Mouse (Mus musculus): Measurements from ENCODE around the gene Krt222.

DNA sequence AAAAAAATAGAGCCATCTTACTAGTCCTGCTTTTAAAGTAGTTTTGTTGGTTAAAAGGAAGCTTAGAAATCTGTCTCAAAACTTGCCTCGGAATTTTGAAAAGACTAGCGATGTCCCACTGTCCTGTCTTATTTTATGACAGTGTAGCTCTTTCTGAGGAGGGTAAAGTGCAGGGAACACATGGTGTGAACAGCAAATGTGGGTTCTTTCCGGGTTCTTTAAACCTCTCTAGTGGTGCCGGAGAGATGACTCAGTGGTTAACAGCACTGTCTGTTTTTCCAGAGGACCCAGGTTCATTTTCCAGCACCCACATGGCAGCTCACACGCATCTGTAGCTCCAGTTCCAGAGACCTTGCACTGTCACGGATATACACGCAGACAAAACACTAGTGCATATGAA, 25.3 kb upstream of the Krt222 start:
- no peak for TF ChIP-seq CTCF (IDR thresholded peaks at IDR 0.05; ENCODE audit: control insufficient read depth, insufficient read depth, low read length)
- no peak for TF ChIP-seq POLR2A (IDR thresholded peaks at IDR 0.05; ENCODE audit: borderline replicate concordance, control insufficient read depth, low read depth, low read length)
